Mouse (Mus musculus): ENCODE data around the gene Clpsl2. TPM values are rescaled to one million over a fixed set of nuclear protein-coding genes. Genes with fewer than 3 reads are reported as not detected.

Gene Clpsl2
- total and polyA plus RNA-seq, 3 experiments, result not detected

DNA sequence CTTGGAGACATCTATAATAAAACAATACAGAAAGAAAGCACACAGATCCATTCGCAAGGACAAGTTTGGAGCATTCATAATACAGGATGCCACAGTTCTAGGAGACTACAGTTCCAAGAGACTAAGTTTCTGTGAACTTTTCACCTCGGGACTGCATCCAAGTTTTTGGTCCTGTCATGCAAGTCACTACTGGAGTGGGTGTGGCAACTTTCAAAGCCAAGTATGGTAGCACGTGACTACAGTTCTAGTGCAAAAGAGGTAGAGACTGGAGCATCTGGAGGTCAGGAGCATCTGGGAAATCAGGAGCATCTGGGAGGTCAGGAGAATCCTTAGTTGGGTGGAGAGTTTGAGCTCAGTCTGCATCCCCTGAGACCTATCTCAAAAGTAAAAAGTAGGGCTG, 22.7 kb downstream of the Clpsl2 start:
- 61% methylated on average over 3 of the region's 3 CpGs for WGBS
- Histone ChIP-seq H3K9ac (ENCODE audit: low read depth, low read length) (no peak overlapping the region), H3K4me1 (ENCODE audit: control insufficient read depth, insufficient read depth, low read length) (no peaks in the 10 kb centered on the region; the same call in 1 of the 2 replicates), H3K27me3 (ENCODE audit: control insufficient read depth, insufficient read depth, low read length) (no peaks in the 10 kb centered on the region), H3K79me2 (replicated peaks; ENCODE audit: control insufficient read depth, insufficient read depth, low read length) (no peaks in the 10 kb centered on the region), H3K36me3 (ENCODE audit: control insufficient read depth, insufficient read depth, low read length) (no peaks in the 10 kb centered on the region), H3K27ac (no peak overlapping the region), H3K4me3 (no peak overlapping the region)
- intact Hi-C loops (cut with DNase I), result no loop called here
- DNase-seq, result no peak
- TF ChIP-seq EP300 (IDR thresholded peaks at IDR 0.05; ENCODE audit: insufficient read depth, low read depth, low read length) (no peak), POLR2A (IDR thresholded peaks at IDR 0.05; ENCODE audit: insufficient read depth, low read depth, low read length) (no peak), CTCF (IDR thresholded peaks at IDR 0.05) (no peak)

DNA sequence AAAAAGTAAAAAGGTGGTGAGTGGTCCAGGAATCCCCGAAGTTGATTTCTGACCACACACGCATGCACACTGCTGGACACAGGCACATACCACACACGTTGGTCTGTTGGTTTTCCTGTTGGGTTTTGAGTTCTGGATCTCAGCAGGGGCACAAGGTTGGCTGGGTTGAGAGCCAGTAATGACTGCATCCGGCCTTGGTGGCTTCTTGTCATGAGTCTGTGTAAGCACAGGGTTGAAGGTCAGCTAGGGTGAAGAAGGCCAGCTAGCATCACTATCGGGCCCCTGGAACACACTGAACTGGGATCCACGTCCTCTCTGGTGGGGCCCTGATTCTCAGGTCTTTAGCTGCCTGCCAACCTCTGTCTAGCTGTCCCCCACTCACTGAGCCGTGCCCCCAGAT, 23.3 kb downstream of the Clpsl2 start:
- 71% methylated on average over 7 of the region's 7 CpGs for WGBS

DNA sequence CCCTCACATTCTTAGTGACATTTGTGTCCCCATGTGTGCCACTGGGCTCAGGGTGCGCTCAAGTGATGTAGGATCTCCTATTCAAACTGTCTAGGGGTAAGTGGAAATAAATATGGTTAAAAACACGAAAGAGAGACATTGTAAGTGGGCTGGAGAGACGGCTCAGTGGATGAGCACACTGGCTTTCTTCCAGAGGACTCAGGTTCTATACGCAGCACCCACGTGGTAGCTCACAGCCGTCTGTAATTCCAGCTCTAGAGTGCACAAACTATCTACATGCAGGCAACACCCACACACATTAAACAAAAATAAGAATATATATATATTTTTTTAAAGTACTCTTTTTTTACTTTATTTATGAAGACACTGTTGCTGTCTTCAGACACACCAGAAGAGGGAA, 23.7 kb downstream of the Clpsl2 start:
- Histone ChIP-seq H3K27me3 (ENCODE audit: control insufficient read depth, insufficient read depth, low read length) (no peaks in the 10 kb centered on the region), H3K9ac (ENCODE audit: low read depth, low read length) (no peak overlapping the region), H3K27ac (no peak overlapping the region), H3K4me1 (ENCODE audit: control insufficient read depth, insufficient read depth, low read length) (no peaks in the 10 kb centered on the region; the same call in 1 of the 2 replicates), H3K4me3 (no peak overlapping the region), H3K36me3 (ENCODE audit: control insufficient read depth, insufficient read depth, low read length) (no peaks in the 10 kb centered on the region), H3K79me2 (replicated peaks; ENCODE audit: control insufficient read depth, insufficient read depth, low read length) (no peaks in the 10 kb centered on the region)
- WGBS, result 76% methylated on average over 6 of the region's 6 CpGs
- DNase-seq, result no peak
- intact Hi-C loops (cut with DNase I), result no loop called here
- TF ChIP-seq CTCF (IDR thresholded peaks at IDR 0.05) (no peak), POLR2A (IDR thresholded peaks at IDR 0.05; ENCODE audit: insufficient read depth, low read depth, low read length) (no peak), EP300 (IDR thresholded peaks at IDR 0.05; ENCODE audit: insufficient read depth, low read depth, low read length) (no peak)

More for the DNA sequence above, 23.3 kb downstream of the Clpsl2 start:
- intact Hi-C loops (cut with DNase I), result no loop called here
- no peak for DNase-seq
- Histone ChIP-seq H3K79me2 (replicated peaks; ENCODE audit: control insufficient read depth, insufficient read depth, low read length) (no peaks in the 10 kb centered on the region), H3K9ac (ENCODE audit: low read depth, low read length) (no peak overlapping the region), H3K27ac (no peak overlapping the region), H3K4me1 (ENCODE audit: control insufficient read depth, insufficient read depth, low read length) (no peaks in the 10 kb centered on the region; the same call in 1 of the 2 replicates), H3K36me3 (ENCODE audit: control insufficient read depth, insufficient read depth, low read length) (no peaks in the 10 kb centered on the region), H3K4me3 (no peak overlapping the region), H3K27me3 (ENCODE audit: control insufficient read depth, insufficient read depth, low read length) (no peaks in the 10 kb centered on the region)
- no peak for TF ChIP-seq EP300 (IDR thresholded peaks at IDR 0.05; ENCODE audit: insufficient read depth, low read depth, low read length)
- TF ChIP-seq CTCF (IDR thresholded peaks at IDR 0.05), result no peak
- TF ChIP-seq POLR2A (IDR thresholded peaks at IDR 0.05; ENCODE audit: insufficient read depth, low read depth, low read length), result no peak

DNA sequence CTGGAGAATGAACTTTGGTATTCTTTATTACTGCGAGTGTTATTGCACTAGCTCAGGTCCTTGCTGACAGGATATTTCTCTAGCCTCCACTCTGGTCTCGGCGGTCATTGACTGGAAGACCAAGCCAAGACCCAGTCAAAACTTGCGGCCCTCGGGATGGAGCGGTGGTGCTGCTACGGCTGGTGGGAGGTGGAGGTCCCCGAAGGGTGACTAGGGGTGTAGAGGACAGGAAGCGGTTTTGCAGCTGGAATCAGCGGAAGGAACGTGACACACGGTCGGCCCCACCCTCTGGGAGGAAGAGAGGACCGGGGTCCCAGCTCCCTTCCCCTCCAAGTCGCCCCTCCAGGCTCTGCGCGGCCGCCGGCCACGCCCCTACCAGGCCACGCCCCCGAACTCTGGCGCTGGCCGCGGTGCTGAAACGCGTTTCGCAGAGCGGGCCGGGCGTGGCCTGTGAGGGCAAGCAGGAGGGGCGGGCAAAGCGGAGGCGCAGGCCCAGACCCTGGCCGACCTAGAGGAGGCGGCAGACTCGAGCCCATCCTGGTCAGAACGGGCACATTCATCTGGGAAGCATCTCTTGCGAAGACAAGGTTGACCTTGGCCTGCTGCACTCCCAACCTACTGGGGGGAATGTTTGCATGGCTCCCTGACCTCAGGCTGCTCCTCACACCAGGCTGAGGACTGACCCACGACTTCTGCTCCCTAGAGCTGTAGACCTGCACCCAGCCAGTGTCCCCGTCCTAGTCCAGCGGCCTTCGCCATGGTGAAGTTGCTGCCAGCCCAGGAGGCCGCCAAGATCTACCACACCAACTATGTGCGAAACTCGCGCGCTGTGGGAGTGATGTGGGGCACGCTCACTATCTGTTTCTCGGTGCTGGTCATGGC, 26.3 kb downstream of the Clpsl2 start, which contains the start of gene Lhfpl5:
Gene Lhfpl5, plus strand, starts transcription at position 398 of the 882 bp plus-strand sequence.
- TF ChIP-seq EP300 (IDR thresholded peaks at IDR 0.05; ENCODE audit: insufficient read depth, low read depth, low read length) (no peak), POLR2A (IDR thresholded peaks at IDR 0.05; ENCODE audit: insufficient read depth, low read depth, low read length) (no peak), CTCF (IDR thresholded peaks at IDR 0.05) (no peak)
- Histone ChIP-seq H3K27ac (no peak within 1 kb of the TSS), H3K79me2 (replicated peaks; ENCODE audit: control insufficient read depth, insufficient read depth, low read length) (no peaks in the 10 kb centered on the region), H3K4me3 (no peak within 1 kb of the TSS), H3K36me3 (ENCODE audit: control insufficient read depth, insufficient read depth, low read length) (no peaks in the 10 kb centered on the region), H3K9ac (ENCODE audit: low read depth, low read length) (no peak within 1 kb of the TSS), H3K27me3 (ENCODE audit: control insufficient read depth, insufficient read depth, low read length) (no peaks in the 10 kb centered on the region), H3K4me1 (ENCODE audit: control insufficient read depth, insufficient read depth, low read length) (no peaks in the 10 kb centered on the region; the same call in 1 of the 2 replicates)
- peak; percentile 27 to 59 for DNase-seq
- intact Hi-C loops (cut with DNase I), result no loop called here
- WGBS, result 13% methylated on average over 50 of the region's 50 CpGs

DNA sequence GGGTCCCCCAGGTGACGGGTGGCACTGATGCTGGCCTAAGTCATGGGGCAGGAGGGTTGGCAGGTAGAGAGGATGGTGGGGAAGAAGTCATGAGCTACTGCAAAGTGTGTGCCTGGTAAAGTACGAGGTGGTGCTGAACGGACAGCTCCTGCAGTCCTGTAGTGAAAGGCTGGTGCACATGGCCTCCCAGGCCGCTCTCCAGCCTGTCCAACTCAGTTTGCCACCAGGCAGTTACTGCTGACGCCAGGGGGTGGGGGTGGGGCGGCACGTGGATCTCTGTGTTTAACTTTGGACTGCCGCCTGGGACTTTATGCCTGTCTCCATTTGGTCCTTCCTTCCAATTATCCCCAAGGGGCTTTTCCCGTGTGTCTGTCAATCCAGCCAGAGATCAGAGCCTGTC, 31.2 kb downstream of the Clpsl2 start:
- Histone ChIP-seq H3K27ac (no peak overlapping the region), H3K27me3 (ENCODE audit: control insufficient read depth, insufficient read depth, low read length) (no peaks in the 10 kb centered on the region), H3K9ac (ENCODE audit: low read depth, low read length) (no peak overlapping the region), H3K79me2 (replicated peaks; ENCODE audit: control insufficient read depth, insufficient read depth, low read length) (no peaks in the 10 kb centered on the region), H3K4me1 (ENCODE audit: control insufficient read depth, insufficient read depth, low read length) (no peaks in the 10 kb centered on the region; the same call in 1 of the 2 replicates), H3K4me3 (no peak overlapping the region), H3K36me3 (ENCODE audit: control insufficient read depth, insufficient read depth, low read length) (no peaks in the 10 kb centered on the region)
- intact Hi-C loops (cut with DNase I), result no loop called here
- peak; percentile 43 to 61 for DNase-seq
- 3% methylated on average over 9 of the region's 9 CpGs for WGBS
- TF ChIP-seq CTCF (IDR thresholded peaks at IDR 0.05), result no peak

DNA sequence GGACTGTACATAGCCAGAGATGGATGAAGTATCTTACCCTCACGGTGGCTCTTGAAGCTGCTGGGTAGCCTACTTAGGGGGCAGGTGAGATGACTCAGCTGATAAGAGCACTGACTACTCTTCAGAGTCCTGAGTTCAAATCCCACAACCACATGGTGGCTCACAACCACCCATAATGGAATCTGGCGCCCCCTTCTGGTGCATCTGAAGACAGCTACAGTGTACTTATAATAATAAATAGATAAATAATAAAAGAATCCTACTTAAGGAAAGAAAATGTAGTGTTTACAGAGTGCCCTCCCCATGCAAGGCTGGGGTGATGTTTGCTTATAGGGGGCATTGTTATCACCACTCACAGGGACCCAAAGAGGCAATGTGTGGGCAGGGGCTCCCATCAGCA, 31.8 kb downstream of the Clpsl2 start:
- H3K27me3 ChIP-seq (ENCODE audit: control insufficient read depth, insufficient read depth, low read length), result no peaks in the 10 kb centered on the region
- no peak overlapping the region for H3K9ac ChIP-seq (ENCODE audit: low read depth, low read length)
- H3K4me1 ChIP-seq (ENCODE audit: control insufficient read depth, insufficient read depth, low read length), result no peaks in the 10 kb centered on the region
- H3K79me2 ChIP-seq (replicated peaks; ENCODE audit: control insufficient read depth, insufficient read depth, low read length), result no peaks in the 10 kb centered on the region
- no peak for DNase-seq
- 48% methylated on average over 2 of the region's 2 CpGs for WGBS
- H3K36me3 ChIP-seq (ENCODE audit: control insufficient read depth, insufficient read depth, low read length), result no peaks in the 10 kb centered on the region
- intact Hi-C loops (cut with DNase I), result no loop called here
- TF ChIP-seq POLR2A (IDR thresholded peaks at IDR 0.05; ENCODE audit: insufficient read depth, low read depth, low read length) (no peak), EP300 (IDR thresholded peaks at IDR 0.05; ENCODE audit: insufficient read depth, low read depth, low read length) (no peak), CTCF (IDR thresholded peaks at IDR 0.05) (peak; percentile 9; the same call in 1 of the 2 replicates)
- H3K27ac ChIP-seq, result no peak overlapping the region
- H3K4me3 ChIP-seq, result no peak overlapping the region

All from heart, adult 2 months (tissue).